ENCODE assay signal across 8 mouse cellular contexts in genomic region chr7:97756967-97757881, GRCm38 (mm10). TPM values are rescaled to one million over a fixed set of nuclear protein-coding genes. Genes with fewer than 3 reads are reported as not detected.
DNase-seq lines count a peak whose midpoint lies in the region; ATAC-seq and TF ChIP-seq lines count a peak whose summit lies in the region.

No protein-coding gene starts in this region.

- no peak for TF ChIP-seq CTCF in hindbrain, postnatal 0 days (IDR thresholded peaks at IDR 0.05; ENCODE audit: low read depth)

- peak overlapping the region; percentile 21 for H3K4me2 ChIP-seq in liver, embryonic 15.5 days
- H3K4me2 ChIP-seq in liver, embryonic 12.5 days, result no peak overlapping the region
- peak overlapping the region; percentile 23 for H3K4me2 ChIP-seq in hindbrain, postnatal 0 days (ENCODE audit: low read depth, low read length)

- H3K9me3 ChIP-seq in liver, embryonic 15.5 days (replicated peaks), result no peaks in the 10 kb centered on the region
- no peaks in the 10 kb centered on the region for H3K9me3 ChIP-seq in liver, embryonic 12.5 days (replicated peaks)
- no peaks in the 10 kb centered on the region for H3K9me3 ChIP-seq in hindbrain, postnatal 0 days (ENCODE audit: low read length)

- 55% methylated on average over 18 of the region's 18 CpGs for WGBS in liver, embryonic 15.5 days (ENCODE audit: insufficient replicate concordance)
- WGBS in liver, embryonic 12.5 days (ENCODE audit: insufficient replicate concordance), result 68% methylated on average over 18 of the region's 18 CpGs
- WGBS in hindbrain, postnatal 0 days, result 23% methylated on average over 18 of the region's 18 CpGs

- H3K27me3 ChIP-seq in liver, embryonic 15.5 days, result no peaks in the 10 kb centered on the region
- no peaks in the 10 kb centered on the region for H3K27me3 ChIP-seq in liver, embryonic 12.5 days (replicated peaks)
- H3K27me3 ChIP-seq in hindbrain, postnatal 0 days (ENCODE audit: insufficient read depth, low read length), result no peaks in the 10 kb centered on the region

- no peak overlapping the region for H3K9ac ChIP-seq in liver, embryonic 15.5 days
- H3K9ac ChIP-seq in liver, embryonic 12.5 days, result no peak overlapping the region
- no peak overlapping the region for H3K9ac ChIP-seq in hindbrain, postnatal 0 days (replicated peaks; ENCODE audit: low read length)

- no peak overlapping the region for H3K4me3 ChIP-seq in liver, embryonic 15.5 days (replicated peaks)
- H3K4me3 ChIP-seq in liver, embryonic 12.5 days, result no peak overlapping the region
- H3K4me3 ChIP-seq in hindbrain, postnatal 0 days (ENCODE audit: low read length), result no peak overlapping the region

- peak overlapping the region; percentile 6; the same call in 1 of the 2 replicates for H3K27ac ChIP-seq in liver, embryonic 15.5 days (replicated peaks)
- H3K27ac ChIP-seq in liver, embryonic 12.5 days, result no peak overlapping the region
- peak overlapping the region; percentile 21 for H3K27ac ChIP-seq in hindbrain, postnatal 0 days

- H3K4me1 ChIP-seq in liver, embryonic 15.5 days (replicated peaks), result no peaks in the 10 kb centered on the region
- H3K4me1 ChIP-seq in liver, embryonic 12.5 days, result no peaks in the 10 kb centered on the region
- H3K4me1 ChIP-seq in hindbrain, postnatal 0 days (ENCODE audit: insufficient read depth, low read length), result no peaks in the 10 kb centered on the region

- DNase-seq in cerebellum, postnatal 10 days, result peak; percentile 51 to 56
- peak; percentile 60 for DNase-seq in hindbrain, postnatal 0 days (ENCODE audit: low spot score)
- no peak for DNase-seq in urinary bladder, postnatal 10 days (ENCODE audit: low spot score)
- no peak for DNase-seq in lung, adult 18-20 months
- no peak for DNase-seq in urinary bladder, postnatal 36 days (ENCODE audit: low spot score in 2 of 2)

- no peak for ATAC-seq in liver, embryonic 15.5 days (ENCODE audit: insufficient read depth)
- ATAC-seq in liver, embryonic 12.5 days, result no peak
- ATAC-seq in hindbrain, postnatal 0 days, result peak; percentile 94
- 0 out of 2 replicates have a peak, but pooled peaks have one; percentile 48 for ATAC-seq in neutrophil, adult 5-6 weeks (ENCODE audit: extremely low read depth, insufficient number of reproducible peaks, low FRiP score, poor library complexity, severe bottlenecking)

- H3K36me3 ChIP-seq in liver, embryonic 15.5 days (replicated peaks), result no peaks in the 10 kb centered on the region
- H3K36me3 ChIP-seq in liver, embryonic 12.5 days, result no peaks in the 10 kb centered on the region
- H3K36me3 ChIP-seq in hindbrain, postnatal 0 days (ENCODE audit: insufficient read depth, low read length), result no peaks in the 10 kb centered on the region

RNA-seq across cellular contexts. Expression of gene Aqp11, which starts 19.1 kb away (rescaled TPM):
- 30.3 and 34.6 TPM in 2 replicates for polyA plus RNA-seq in liver, embryonic 15.5 days (2015; fragmentation: Nextera tagmentation; extraction: Ambion mirVana)
- 12.1 and 12.8 TPM in 2 replicates for polyA plus RNA-seq in liver, embryonic 12.5 days (2016; fragmentation: Nextera tagmentation; extraction: Ambion mirVana)
- total RNA-seq in hindbrain, postnatal 0 days (2014; rRNA removed), result 15.0 and 16.0 TPM in 2 replicates
- 29.4 and 29.5 TPM in 2 replicates for polyA plus RNA-seq in hindbrain, postnatal 0 days (2015; fragmentation: Nextera tagmentation; extraction: Ambion mirVana)
- 0.12 and 0.47 TPM in 2 replicates for total RNA-seq in neutrophil, adult 5-6 weeks (2017)

RNA-seq across cellular contexts. Expression of gene Pak1, which starts 31.1 kb away (rescaled TPM):
- 9.3 and 9.5 TPM in 2 replicates for polyA plus RNA-seq in liver, embryonic 15.5 days (2015; fragmentation: Nextera tagmentation; extraction: Ambion mirVana)
- 8.5 and 8.9 TPM in 2 replicates for polyA plus RNA-seq in liver, embryonic 12.5 days (2016; fragmentation: Nextera tagmentation; extraction: Ambion mirVana)
- 125 and 137 TPM in 2 replicates for total RNA-seq in hindbrain, postnatal 0 days (2014; rRNA removed)
- polyA plus RNA-seq in hindbrain, postnatal 0 days (2015; fragmentation: Nextera tagmentation; extraction: Ambion mirVana), result 111 and 114 TPM in 2 replicates
- total RNA-seq in neutrophil, adult 5-6 weeks (2017), result 14.2 and 15.8 TPM in 2 replicates

Comparison
In these comparisons a context has a peak if more than half of its experiments do, and no peak if none do; other contexts are left out.
1. ATAC-seq: peak in hindbrain, postnatal 0 days (single experiment) and neutrophil, adult 5-6 weeks (single experiment); none in liver, embryonic 15.5 days (single experiment) and liver, embryonic 12.5 days (single experiment).
2. DNase-seq: peak in cerebellum, postnatal 10 days (2 of 2) and hindbrain, postnatal 0 days (single experiment); none in urinary bladder, postnatal 10 days (single experiment), lung, adult 18-20 months (0 of 2) and urinary bladder, postnatal 36 days (0 of 2).
3. RNA of gene Pak1, which starts 31.1 kb away (polyA plus RNA-seq): 111 to 114 TPM in hindbrain, postnatal 0 days; 9.3 to 9.5 TPM in liver, embryonic 15.5 days and 8.5 to 8.9 TPM in liver, embryonic 12.5 days; every median in the first group is over 10 times any median in the second.